Mouse (Mus musculus) ovary, postnatal 36 days (tissue): ENCODE measurements around the gene Kif16b.
A peak's percentile ranks its signal among the peaks of the same experiment; 100 is the strongest.

ENCODE experiments used
- DNase-seq: peaks from one replicate; pipeline ENCODE4 v3.0.0; 2022; ENCODE audit warnings: low spot score, mixed read lengths

Gene Kif16b

DNA sequence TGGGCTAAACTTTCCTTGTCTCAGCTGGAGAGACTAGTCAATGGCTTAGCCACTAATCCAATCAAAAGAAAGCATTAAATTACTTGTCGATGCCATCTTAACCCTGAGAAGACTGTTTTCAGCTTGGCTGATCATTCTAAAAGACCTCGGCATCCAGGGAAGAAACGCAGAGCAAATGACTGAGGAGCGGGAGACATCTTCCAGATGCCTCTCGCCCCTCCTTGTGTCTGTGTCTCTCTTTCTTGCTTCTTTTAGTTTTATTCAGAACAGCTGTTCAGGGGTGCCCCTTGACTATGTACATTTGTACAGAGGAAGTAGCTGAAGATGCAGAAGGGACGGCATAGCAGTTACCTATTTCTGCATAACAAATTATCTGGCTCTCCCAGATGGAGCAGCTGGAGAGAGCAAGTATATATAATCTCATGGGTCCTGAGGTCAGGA is 311.0 kb downstream of the Kif16b start:
- no peak for DNase-seq

- peak; percentile 16 for DNase-seq
Measured at GRCm38 (mm10) chr2:142589403-142590283, 311.7 kb downstream of the Kif16b start.

GRCm38 (mm10) chr2:142585845-142586244 is 315.5 kb downstream of the Kif16b start:
- no peak for DNase-seq

GRCm38 (mm10) chr2:142584851-142585737 is 316.2 kb downstream of the Kif16b start:
- no peak for DNase-seq

DNA sequence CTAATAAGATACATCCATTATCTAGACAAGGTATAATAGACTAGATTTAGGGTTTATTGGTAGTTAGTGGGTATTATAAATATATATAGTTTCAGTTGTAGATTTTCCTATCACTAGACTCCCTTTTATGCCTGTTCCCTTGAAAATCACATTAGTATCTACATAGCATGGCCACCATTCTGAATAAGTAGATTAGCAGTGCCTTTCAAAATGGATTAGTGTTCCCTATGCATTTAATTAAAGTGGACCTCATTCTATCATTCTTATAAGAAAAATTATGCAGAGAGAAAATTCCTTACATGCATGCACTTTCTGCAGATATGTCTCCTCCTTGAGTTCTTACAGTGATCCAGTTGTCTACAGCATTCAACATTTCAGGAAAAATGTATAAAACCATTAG is 320.9 kb downstream of the Kif16b start:
- DNase-seq: no peak

DNA sequence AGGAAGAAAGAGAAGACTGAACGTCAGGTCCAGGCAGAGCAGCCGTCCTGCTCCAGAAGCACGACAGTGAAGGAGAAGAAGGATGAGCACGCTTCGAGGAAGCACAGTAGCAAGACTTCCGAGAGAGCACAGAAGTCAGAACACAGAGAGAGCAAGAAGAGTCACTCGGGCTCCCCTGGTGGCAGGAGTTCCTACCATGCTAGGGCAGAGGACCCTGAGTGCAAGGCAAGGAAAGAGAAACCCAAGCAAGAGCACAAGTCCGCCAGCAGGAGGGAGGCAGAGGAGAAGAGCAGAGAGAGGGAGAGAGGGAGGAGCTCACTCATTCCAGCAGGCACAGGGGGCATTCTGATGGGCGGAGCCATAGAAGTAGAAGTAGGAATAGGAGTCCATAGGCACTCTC is 323.9 kb downstream of the Kif16b start:
- peak; percentile 15 for DNase-seq

GRCm38 (mm10) chr2:142569771-142570170 is 331.6 kb downstream of the Kif16b start:
- DNase-seq: no peak
